Mouse (Mus musculus) CD8-positive naive resting alpha-beta T cell, adult 57 days (primary cell): ENCODE data around the gene Cadm3. TPM values are rescaled to one million over a fixed set of nuclear protein-coding genes. Genes with fewer than 3 reads are reported as not detected.

ENCODE experiments used
- total RNA-seq: library from RNA; stranded (reverse); gene quantifications from one replicate; pipeline ENCODE4 v1.2.4, GENCODE M21; 2023

Gene Cadm3
- total RNA-seq, result 0.15 TPM

DNA sequence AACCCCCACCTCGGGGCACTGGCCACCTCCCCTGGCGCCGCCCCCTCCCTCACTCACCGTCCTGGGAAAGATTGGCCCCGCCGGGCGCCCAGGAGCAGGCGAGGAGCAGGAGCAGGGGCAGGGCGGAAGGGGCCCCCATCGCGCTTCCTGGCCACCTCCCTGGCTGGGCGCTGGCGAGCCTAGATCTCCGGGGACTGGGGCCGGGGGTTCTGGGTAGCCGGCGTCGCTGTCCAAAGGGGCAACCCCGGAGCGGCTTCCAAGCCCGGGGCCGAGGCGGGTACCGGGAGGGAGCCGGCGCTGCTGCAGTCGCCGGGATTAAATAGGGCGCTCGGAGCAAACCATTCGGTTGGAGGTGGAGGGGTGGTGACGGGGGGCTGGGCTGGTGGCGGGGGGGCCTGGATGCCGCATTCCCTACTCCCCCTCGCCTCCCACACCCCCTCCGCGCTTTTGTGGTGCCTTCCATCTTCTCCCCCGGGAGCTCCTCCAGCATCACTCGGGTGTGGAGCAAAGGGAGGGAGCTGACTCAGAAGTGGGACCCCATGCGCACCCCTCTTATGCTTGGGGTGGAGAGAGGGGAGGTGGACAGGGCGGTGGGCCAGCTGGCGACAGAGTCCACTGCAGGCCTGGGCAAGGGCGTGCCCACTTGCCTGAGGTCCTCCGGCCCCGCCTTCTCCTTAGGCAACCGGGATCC is at the start of gene Cadm3:
Gene Cadm3, minus strand, starts transcription at position 340 of the 691 bp plus-strand sequence.

DNA sequence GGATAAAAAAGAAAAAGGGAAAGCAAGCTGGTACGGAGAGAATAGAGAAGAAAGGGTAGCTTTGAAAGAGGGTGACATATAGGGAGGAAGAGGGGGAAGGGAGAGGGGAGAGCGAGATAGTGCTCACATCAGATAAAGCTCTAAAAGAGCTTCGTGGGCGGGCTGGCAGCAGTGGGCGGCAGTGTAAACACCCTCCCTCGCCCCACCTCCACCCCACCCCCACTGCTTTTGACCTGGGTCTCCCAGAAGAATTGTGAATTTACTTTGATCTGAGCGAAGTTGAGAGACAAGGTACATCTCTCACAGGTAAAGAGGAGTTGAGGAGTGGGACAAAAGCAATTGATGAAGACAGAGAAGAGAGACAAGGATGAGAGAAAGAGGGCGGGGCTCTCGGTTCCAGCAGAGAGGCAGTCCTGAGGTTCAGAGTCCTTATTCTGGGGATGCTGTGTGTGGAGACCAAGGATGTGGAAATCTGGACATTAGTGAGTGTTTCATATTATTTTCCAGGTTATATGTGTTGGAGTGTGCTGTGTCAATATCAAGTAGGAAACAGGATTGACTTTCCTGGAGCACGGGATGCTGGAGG is 17.0 kb downstream of the Cadm3 start, which contains the start of gene Aim2:
Gene Aim2, plus strand, starts transcription at position 508 of the 586 bp plus-strand sequence.

DNA sequence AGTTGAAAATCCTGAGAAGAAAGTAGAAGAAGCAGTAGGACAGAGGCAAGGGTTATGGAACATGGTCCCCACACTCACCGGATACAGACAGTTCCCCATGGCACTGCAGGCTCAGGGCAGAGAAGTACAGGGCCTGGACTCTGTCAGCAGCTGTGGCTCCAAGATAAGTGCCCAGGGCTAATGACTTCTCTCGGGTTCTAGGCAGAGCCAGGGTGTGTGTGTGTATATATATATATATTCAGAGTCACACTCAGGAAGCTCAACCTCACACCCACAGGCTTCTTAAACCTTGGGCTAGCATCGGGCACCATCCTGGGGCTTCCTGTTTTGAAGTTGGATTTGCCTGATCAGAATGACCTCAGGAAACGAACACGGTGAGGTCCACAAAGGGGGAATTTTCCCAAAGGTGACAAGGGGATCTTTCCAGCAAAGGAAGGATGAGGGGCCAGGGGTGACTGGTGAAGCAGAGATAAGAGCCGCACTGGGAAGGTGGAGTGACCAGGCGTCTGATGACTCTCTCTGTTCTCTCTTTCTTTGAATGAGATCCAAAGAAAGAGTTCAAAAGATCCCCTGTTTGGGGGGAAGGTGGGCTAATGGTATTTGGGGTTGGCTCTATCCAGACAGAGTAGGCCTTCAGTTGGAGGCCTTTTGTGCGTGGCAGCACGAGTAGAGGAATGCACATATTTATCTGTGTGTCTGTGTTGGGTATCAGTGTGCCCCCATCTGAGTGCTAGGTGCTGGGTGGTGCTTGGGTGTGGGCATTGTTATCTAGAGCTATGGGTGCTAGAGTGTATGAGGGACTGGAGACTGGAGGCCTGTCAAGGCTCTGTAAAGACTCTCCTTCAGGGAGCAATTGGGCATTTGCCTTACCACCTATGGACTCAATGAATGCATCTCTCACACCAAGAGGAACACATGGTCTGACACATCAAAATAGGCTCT is 33.9 kb downstream of the Cadm3 start, which contains the start of gene Ackr1:
Gene Ackr1, minus strand, starts transcription at position 439 of the 942 bp plus-strand sequence.

Other genes starting within 250 kb of the Cadm3 start
- not detected for gene Olfr1408, start 230.3 kb downstream of the Cadm3 start, total RNA-seq
- not detected for gene Olfr1406, start 177.1 kb downstream of the Cadm3 start, total RNA-seq
- gene Olfr218, start 169.9 kb downstream of the Cadm3 start, total RNA-seq, result not detected
- gene Olfr1404, start 155.3 kb downstream of the Cadm3 start, total RNA-seq, result not detected
- not detected for gene Fcer1a, start 140.5 kb downstream of the Cadm3 start, total RNA-seq
- not detected for gene Olfr418, start 101.7 kb downstream of the Cadm3 start, total RNA-seq
- gene Mptx2, start 89.9 kb downstream of the Cadm3 start, total RNA-seq, result not detected
- not detected for gene Ackr1, start 33.9 kb downstream of the Cadm3 start, total RNA-seq
- gene Aim2, start 16.8 kb downstream of the Cadm3 start, total RNA-seq, result 65.8 TPM
- gene Ifi206, start 123.3 kb upstream of the Cadm3 start, total RNA-seq, result 132 TPM
- gene Ifi214, start 168.3 kb upstream of the Cadm3 start, total RNA-seq, result 55.3 TPM
- 206 TPM for gene Ifi213, start 231.6 kb upstream of the Cadm3 start, total RNA-seq